Mouse (Mus musculus): ENCODE data around the gene Vmn1r116.
"Not testable (repeated sequence)": the region's sequence is repeated elsewhere in the genome, so short reads cannot be mapped to it uniquely, and the experiment has no call there.

Gene Vmn1r116

DNA sequence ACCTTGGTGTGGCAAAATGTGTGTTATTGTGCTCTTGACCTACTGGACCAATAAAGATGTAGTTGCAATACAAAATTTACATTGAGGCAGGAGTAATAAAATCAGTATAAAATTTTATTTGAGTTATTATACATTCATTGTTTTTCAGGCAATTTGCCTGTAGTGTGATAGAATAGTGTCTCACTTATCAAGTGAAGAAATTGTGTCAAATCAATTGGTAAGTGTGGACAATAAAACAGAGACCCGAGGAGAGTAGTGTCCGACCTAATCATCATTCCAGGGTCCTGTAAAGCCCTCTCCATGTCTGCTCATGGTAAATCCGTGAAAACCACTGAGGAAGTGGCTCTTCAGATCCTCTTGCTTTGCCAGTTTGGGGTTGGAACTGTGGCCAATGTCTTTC is at the start of gene Vmn1r116:
TSS of gene Vmn1r116 (plus strand) at position 301 of the 400 bp plus-strand sequence.
- not testable (repeated sequence) for DNase-seq

DNA sequence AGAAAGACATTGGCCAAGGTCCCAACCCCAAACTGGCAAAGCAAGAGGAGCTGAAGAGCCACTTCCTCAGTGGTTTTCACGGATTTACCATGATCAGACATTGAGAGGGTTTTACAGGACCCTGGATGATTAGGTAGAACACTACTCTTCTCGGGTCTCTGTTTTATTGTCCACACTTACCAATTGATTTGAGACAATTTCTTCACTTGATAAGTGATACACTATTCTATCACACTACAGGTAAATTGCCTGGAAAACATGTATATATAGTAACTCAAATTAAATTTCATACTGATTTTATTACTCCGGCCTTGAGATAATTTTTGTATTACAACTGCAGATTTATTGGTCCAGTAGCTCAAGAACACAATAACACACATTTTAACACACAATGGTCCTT is 27.2 kb upstream of the Vmn1r116 start, which contains the start of gene Vmn1r115:
TSS of gene Vmn1r115 (minus strand) at position 101 of the 400 bp plus-strand sequence.
- DNase-seq = not testable (repeated sequence)

DNA sequence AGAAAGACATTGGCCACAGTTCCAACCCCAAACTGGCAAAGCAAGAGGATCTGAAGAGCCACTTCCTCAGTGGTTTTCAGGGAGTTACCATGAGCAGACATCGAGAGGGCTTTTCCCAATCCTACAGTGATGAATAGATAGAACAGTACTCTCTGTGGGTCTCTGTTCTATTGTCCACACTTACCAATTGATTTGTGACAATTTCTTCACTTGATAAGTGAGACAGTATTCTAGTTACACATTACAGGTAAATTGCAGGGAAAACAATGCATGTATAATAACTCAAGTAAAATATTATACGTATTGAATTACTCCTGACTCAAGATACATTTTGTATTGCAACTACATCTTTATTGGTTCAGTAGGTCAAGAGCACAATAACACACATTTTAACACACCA is 12.0 kb downstream of the Vmn1r116 start, which contains the start of gene Vmn1r117:
TSS of gene Vmn1r117 (minus strand) at position 101 of the 400 bp plus-strand sequence.
- DNase-seq = not testable (repeated sequence)

DNA sequence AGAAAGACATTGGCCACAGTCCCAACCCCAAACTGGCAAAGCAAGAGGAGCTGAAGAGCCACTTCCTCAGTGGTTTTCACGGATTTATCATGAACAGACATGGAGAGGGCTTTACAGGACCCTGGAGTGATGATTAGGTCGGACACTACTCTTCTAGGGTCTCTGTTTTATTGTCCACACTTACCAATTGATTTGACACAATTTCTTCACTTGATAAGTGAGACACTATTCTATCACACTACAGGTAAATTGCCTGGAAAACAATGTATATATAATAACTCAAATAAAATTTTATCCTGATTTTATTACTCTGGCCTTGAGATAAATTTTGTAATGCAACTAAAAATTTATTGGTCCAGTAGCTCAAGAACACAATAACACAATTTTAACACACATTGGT is 40.2 kb downstream of the Vmn1r116 start, which contains the start of gene Vmn1r118:
TSS of gene Vmn1r118 (minus strand) at position 101 of the 400 bp plus-strand sequence.
- not testable (repeated sequence) for DNase-seq

Measured in heart, adult 11 months (tissue).